Mouse (Mus musculus): ENCODE results near the gene Reck.

Gene Reck

GRCm38 (mm10) chr4:43994342-43994741 lies 119.0 kb downstream of the Reck start:
- TF ChIP-seq GATA4 (IDR thresholded peaks at IDR 0.05; ENCODE audit: insufficient replicate concordance, low read length), result no peak
